Mouse (Mus musculus): ENCODE results near the gene Sp2. TPM values are rescaled to one million over a fixed set of nuclear protein-coding genes. Genes with fewer than 3 reads are reported as not detected.

Sp2 gene
- 6.9 TPM for polyA plus RNA-seq (2014; fragmentation: Illumina TruSeq; extraction: RNeasy Lipid Tissue Mini Kit (QIAGEN cat#74804); ENCODE audit: insufficient read depth, low read depth, low replicate concordance)

GRCm38 (mm10) chr11:96982859-96983258 is at the start of gene Sp2:
TSS of gene Sp2 (minus strand) at chr11:96982959.

GRCm38 (mm10) chr11:97029686-97030417 is 47.1 kb upstream of the Sp2 start, which contains the start of gene Scrn2:
TSS of gene Scrn2 (plus strand) at chr11:97029938.

GRCm38 (mm10) chr11:97013121-97013670 is 30.4 kb upstream of the Sp2 start, which contains the start of gene Sp6:
TSS of gene Sp6 (plus strand) at chr11:97013394.

GRCm38 (mm10) chr11:96943746-96944304 is 38.9 kb downstream of the Sp2 start, which contains the start of gene Pnpo:
TSS of gene Pnpo (minus strand) at chr11:96943986.

GRCm38 (mm10) chr11:96928088-96928487 is 54.7 kb downstream of the Sp2 start, which contains the start of gene Prr15l:
TSS of gene Prr15l (plus strand) at chr11:96928104.

GRCm38 (mm10) chr11:96916044-96916884 is 66.5 kb downstream of the Sp2 start, which contains the start of gene Cdk5rap3:
TSS of gene Cdk5rap3 (minus strand) at chr11:96916496.

Other genes starting within 250 kb of the Sp2 start
- 19.2 TPM for gene Snx11, start 205.4 kb downstream of the Sp2 start, polyA plus RNA-seq (2014; fragmentation: Illumina TruSeq; extraction: RNeasy Lipid Tissue Mini Kit (QIAGEN cat#74804); ENCODE audit: insufficient read depth, low read depth, low replicate concordance)
- gene Cbx1, start 193.8 kb downstream of the Sp2 start, polyA plus RNA-seq (2014; fragmentation: Illumina TruSeq; extraction: RNeasy Lipid Tissue Mini Kit (QIAGEN cat#74804); ENCODE audit: insufficient read depth, low read depth, low replicate concordance), result 30.2 TPM
- 97.1 TPM for gene Nfe2l1, start 153.0 kb downstream of the Sp2 start, polyA plus RNA-seq (2014; fragmentation: Illumina TruSeq; extraction: RNeasy Lipid Tissue Mini Kit (QIAGEN cat#74804); ENCODE audit: insufficient read depth, low read depth, low replicate concordance)
- gene Copz2, start 133.1 kb downstream of the Sp2 start, polyA plus RNA-seq (2014; fragmentation: Illumina TruSeq; extraction: RNeasy Lipid Tissue Mini Kit (QIAGEN cat#74804); ENCODE audit: insufficient read depth, low read depth, low replicate concordance), result 43.4 TPM
- gene Cdk5rap3, start 66.5 kb downstream of the Sp2 start, polyA plus RNA-seq (2014; fragmentation: Illumina TruSeq; extraction: RNeasy Lipid Tissue Mini Kit (QIAGEN cat#74804); ENCODE audit: insufficient read depth, low read depth, low replicate concordance), result 28.8 TPM
- 99.6 TPM for gene Prr15l, start 54.9 kb downstream of the Sp2 start, polyA plus RNA-seq (2014; fragmentation: Illumina TruSeq; extraction: RNeasy Lipid Tissue Mini Kit (QIAGEN cat#74804); ENCODE audit: insufficient read depth, low read depth, low replicate concordance)
- 18.9 TPM for gene Pnpo, start 39.0 kb downstream of the Sp2 start, polyA plus RNA-seq (2014; fragmentation: Illumina TruSeq; extraction: RNeasy Lipid Tissue Mini Kit (QIAGEN cat#74804); ENCODE audit: insufficient read depth, low read depth, low replicate concordance)
- gene Sp6, start 30.4 kb upstream of the Sp2 start, polyA plus RNA-seq (2014; fragmentation: Illumina TruSeq; extraction: RNeasy Lipid Tissue Mini Kit (QIAGEN cat#74804); ENCODE audit: insufficient read depth, low read depth, low replicate concordance), result 2.2 TPM
- 12.5 TPM for gene Scrn2, start 47.0 kb upstream of the Sp2 start, polyA plus RNA-seq (2014; fragmentation: Illumina TruSeq; extraction: RNeasy Lipid Tissue Mini Kit (QIAGEN cat#74804); ENCODE audit: insufficient read depth, low read depth, low replicate concordance)
- gene Lrrc46, start 58.4 kb upstream of the Sp2 start, polyA plus RNA-seq (2014; fragmentation: Illumina TruSeq; extraction: RNeasy Lipid Tissue Mini Kit (QIAGEN cat#74804); ENCODE audit: insufficient read depth, low read depth, low replicate concordance), result 4.8 TPM
- 40.3 TPM for gene Mrpl10, start 58.6 kb upstream of the Sp2 start, polyA plus RNA-seq (2014; fragmentation: Illumina TruSeq; extraction: RNeasy Lipid Tissue Mini Kit (QIAGEN cat#74804); ENCODE audit: insufficient read depth, low read depth, low replicate concordance)
- gene Osbpl7, start 67.7 kb upstream of the Sp2 start, polyA plus RNA-seq (2014; fragmentation: Illumina TruSeq; extraction: RNeasy Lipid Tissue Mini Kit (QIAGEN cat#74804); ENCODE audit: insufficient read depth, low read depth, low replicate concordance), result 5.0 TPM
- gene Tbx21, start 132.4 kb upstream of the Sp2 start, polyA plus RNA-seq (2014; fragmentation: Illumina TruSeq; extraction: RNeasy Lipid Tissue Mini Kit (QIAGEN cat#74804); ENCODE audit: insufficient read depth, low read depth, low replicate concordance), result 1.2 TPM
- gene Tbkbp1, start 168.5 kb upstream of the Sp2 start, polyA plus RNA-seq (2014; fragmentation: Illumina TruSeq; extraction: RNeasy Lipid Tissue Mini Kit (QIAGEN cat#74804); ENCODE audit: insufficient read depth, low read depth, low replicate concordance), result 20.8 TPM
- 32.2 TPM for gene Kpnb1, start 204.9 kb upstream of the Sp2 start, polyA plus RNA-seq (2014; fragmentation: Illumina TruSeq; extraction: RNeasy Lipid Tissue Mini Kit (QIAGEN cat#74804); ENCODE audit: insufficient read depth, low read depth, low replicate concordance)